Mouse (Mus musculus) gastrocnemius, postnatal 36 days (tissue): ENCODE results near the gene Rif1. TPM values are rescaled to one million over a fixed set of nuclear protein-coding genes. Genes with fewer than 3 reads are reported as not detected.

Experiments
- DNase-seq, 2 experiments: peaks; one replicate each; pipeline ENCODE4 v3.0.0; 2022
- intact Hi-C: fragments of 180-260 bp; cut with DNase I; formaldehyde crosslinking; loops from one replicate; pipeline ENCODE4 v1.15.1; 2025
- long read RNA-seq, 2 experiments: library from polyadenylated mRNA; stranded (forward); transcript quantifications; one replicate each; pipeline ENCODE4 v2.0.0; 2021
- total RNA-seq, 2 experiments: library from RNA; stranded (reverse); gene quantifications; 2 replicates each; pipeline ENCODE4 v1.2.3; 2021

Gene Rif1
- total RNA-seq: 10 to 100 TPM in 1 of 2 experiments, 1 to 10 TPM in 1; 6.7 to 10.9 TPM
- long read RNA-seq, experiment 1, partial matches to known transcripts: 0 of 1 reads
- long read RNA-seq, experiment 1, other reads (novel, unspliced or antisense): 1 of 1 reads
- long read RNA-seq, experiment 2, partial matches to known transcripts: 0 of 4 reads
- long read RNA-seq, experiment 2, other reads (novel, unspliced or antisense): 4 of 4 reads

- peak; percentile 74 to 82 for DNase-seq
- intact Hi-C loops: loop anchor here (5.0 kb wide), 1 partner anchor 95 kb away; no protein-coding TSS in a partner anchor
Measured at GRCm38 (mm10) chr2:52072491-52073140, at the start of gene Rif1. Gene Rif1, plus strand, starts transcription at chr2:52072832.

- DNase-seq: no peak
- intact Hi-C loops: no loop called here
Measured at GRCm38 (mm10) chr2:52027061-52027460, 45.6 kb upstream of the Rif1 start.

DNA sequence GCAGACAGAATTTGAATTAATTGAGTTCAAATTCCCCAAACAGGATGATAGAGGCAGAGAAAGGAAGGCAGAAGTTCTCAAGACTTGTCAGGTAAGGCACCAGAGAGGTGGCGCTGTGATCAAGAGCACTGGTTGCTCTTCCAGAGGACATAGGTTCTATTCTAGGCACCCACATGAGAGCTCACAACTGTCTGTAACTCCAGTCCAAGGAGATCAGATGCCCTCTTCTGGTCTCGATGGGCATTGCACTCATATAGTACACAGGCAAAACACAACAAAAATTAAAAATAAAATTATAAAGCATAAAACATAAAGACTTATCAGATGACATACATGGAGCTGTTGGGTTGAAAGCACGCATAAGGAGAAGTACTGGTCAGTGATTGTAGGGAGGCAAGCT, 43.2 kb upstream of the Rif1 start:
- intact Hi-C loops: no loop called here
- no peak for DNase-seq

DNA sequence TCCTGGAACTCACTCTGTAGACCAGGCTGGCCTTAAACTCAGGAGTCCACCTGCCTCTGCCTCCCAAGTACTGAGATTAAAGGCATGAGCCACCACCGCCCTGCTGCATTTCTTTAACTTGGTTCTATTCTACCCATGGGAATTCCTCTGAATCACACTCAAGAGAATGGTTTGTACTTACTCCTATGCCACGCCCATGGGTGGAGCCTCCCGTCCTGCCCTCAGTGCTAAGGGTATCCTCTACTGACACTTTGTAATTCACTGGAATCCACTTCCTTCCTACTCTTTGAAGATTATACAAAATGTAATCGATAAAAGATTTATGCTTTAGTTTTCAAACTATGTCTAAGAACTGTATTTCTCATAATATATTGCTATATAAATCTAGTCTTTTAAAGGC, 41.1 kb upstream of the Rif1 start:
- no peak for DNase-seq
- intact Hi-C loops: no loop called here

DNA sequence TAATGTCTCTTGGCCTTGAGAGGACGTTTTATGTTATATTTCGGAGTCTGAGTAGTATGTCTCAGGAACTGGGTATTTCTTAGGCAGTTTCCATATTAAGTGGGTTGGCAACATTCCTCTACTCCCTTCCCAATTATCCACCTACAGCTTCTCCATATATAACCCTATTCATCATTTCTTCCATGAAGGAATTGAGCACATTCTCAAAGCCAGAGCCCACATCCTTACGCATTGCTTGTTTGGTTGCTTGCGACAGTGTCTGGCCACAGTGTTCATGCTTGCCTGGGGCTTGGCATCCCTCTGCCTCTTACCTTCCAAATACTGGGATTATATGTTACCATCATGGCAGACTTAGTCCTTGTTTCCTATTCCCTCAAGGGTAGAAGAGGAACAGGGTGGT, 38.0 kb upstream of the Rif1 start:
- DNase-seq: no peak
- intact Hi-C loops: no loop called here

GRCm38 (mm10) chr2:52035144-52035543, 37.5 kb upstream of the Rif1 start:
- intact Hi-C loops: no loop called here

GRCm38 (mm10) chr2:52036929-52037595, 35.6 kb upstream of the Rif1 start:
- intact Hi-C loops: no loop called here
- DNase-seq: no peak

More at GRCm38 (mm10) chr2:52035144-52035543, 37.5 kb upstream of the Rif1 start:
- no peak for DNase-seq

DNA sequence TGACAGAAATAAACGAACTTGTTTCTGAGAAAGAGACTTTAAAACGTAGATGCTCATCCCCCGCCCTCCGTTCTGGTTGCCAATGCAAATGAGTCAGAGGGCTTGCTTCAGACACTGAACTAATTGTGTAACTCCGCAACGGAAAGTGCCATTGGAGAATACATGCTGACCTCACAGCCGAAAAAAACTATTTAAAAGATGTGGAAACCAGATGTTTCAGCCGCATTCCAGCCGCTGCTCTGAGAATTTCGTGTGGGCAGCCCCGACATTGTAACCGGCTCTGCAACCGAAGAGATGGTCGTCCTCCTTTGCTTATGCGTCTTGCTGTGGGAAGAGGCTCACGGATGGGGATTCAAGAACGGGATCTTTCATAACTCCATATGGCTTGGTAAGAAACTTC, 34.8 kb upstream of the Rif1 start, which contains the start of gene Tnfaip6:
TSS of gene Tnfaip6 (plus strand) at position 128 of the 400 bp plus-strand sequence.
- intact Hi-C loops: no loop called here

GRCm38 (mm10) chr2:52038558-52038957, 34.1 kb upstream of the Rif1 start:
- intact Hi-C loops: no loop called here
- no peak for DNase-seq

More for the DNA sequence above, 34.8 kb upstream of the Rif1 start, which contains the start of gene Tnfaip6:
- DNase-seq: peak; percentile 47 to 51

GRCm38 (mm10) chr2:52039083-52039801, 33.4 kb upstream of the Rif1 start:
- intact Hi-C loops: no loop called here
- DNase-seq: no peak

- no peak for DNase-seq
Measured at GRCm38 (mm10) chr2:52042132-52042531, 30.5 kb upstream of the Rif1 start.

GRCm38 (mm10) chr2:52042714-52043113, 29.9 kb upstream of the Rif1 start:
- no peak for DNase-seq
- intact Hi-C loops: no loop called here

More at GRCm38 (mm10) chr2:52042132-52042531, 30.5 kb upstream of the Rif1 start:
- intact Hi-C loops: no loop called here

GRCm38 (mm10) chr2:52043485-52043884, 29.1 kb upstream of the Rif1 start:
- intact Hi-C loops: no loop called here
- DNase-seq: no peak

GRCm38 (mm10) chr2:52046032-52046431, 26.6 kb upstream of the Rif1 start:
- DNase-seq: no peak
- intact Hi-C loops: no loop called here

DNA sequence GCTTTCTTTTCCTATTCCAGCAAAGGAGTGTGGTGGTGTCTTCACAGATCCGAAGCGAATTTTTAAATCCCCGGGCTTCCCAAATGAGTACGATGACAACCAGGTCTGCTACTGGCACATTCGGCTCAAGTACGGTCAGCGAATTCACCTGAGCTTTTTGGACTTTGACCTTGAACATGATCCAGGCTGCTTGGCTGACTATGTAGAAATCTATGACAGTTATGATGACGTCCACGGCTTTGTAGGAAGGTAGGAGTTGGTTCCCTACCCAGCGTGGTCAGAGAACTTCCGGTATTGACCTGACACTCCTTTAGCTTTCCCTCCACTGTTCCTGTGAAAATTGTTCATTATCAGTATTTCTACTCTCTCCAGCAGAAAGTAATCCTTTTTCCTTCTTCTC, 21.8 kb upstream of the Rif1 start:
- intact Hi-C loops: no loop called here
- no peak for DNase-seq

GRCm38 (mm10) chr2:52052335-52052734, 20.3 kb upstream of the Rif1 start:
- intact Hi-C loops: no loop called here
- DNase-seq: no peak

- intact Hi-C loops: no loop called here
- DNase-seq: no peak
Measured at GRCm38 (mm10) chr2:52053502-52053901, 19.1 kb upstream of the Rif1 start.

DNA sequence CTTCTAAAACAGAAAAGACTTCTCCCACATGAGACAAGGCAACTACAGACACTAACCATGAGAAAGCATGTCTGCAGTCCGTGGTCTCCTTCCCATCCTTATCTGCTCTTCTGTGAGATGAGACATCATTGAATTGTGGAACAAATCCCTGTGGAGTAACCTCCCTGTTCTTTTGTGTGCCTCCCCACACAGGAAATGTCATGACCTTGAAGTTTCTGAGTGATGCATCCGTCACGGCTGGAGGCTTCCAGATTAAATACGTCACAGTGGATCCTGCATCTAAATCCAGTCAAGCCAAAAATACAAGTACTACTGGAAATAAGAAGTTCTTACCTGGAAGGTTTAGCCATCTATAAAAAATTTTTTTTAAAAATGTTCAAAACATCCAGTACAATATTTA, 17.0 kb upstream of the Rif1 start:
- no peak for DNase-seq
- intact Hi-C loops: no loop called here

GRCm38 (mm10) chr2:52057099-52057498, 15.5 kb upstream of the Rif1 start:
- no peak for DNase-seq
- intact Hi-C loops: no loop called here

- intact Hi-C loops: no loop called here
- DNase-seq: no peak
Measured at GRCm38 (mm10) chr2:52057681-52058080, 15.0 kb upstream of the Rif1 start.

DNA sequence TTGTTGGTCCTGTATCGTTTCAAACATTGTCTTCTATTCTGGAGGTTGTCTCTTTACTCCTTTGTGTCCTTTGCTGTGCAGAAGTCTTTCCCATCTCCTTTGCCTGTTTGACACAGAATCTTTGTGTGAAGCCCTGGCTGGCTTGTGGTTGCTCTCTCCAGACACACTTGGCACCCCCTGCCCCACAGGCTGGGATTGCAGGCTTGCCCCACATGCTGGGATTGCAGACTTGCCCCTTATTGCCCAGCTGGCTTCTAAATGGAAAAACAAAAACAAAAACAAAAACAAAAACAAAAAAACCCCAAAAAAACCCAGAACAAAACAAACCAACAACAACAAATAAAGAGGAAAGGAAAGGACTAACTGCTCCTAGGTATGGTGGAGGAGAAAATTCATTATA, 4.0 kb upstream of the Rif1 start:
- intact Hi-C loops: no loop called here
- DNase-seq: no peak
